Mouse (Mus musculus): ENCODE measurements at regions not wholly inside any gene's neighbourhood (a gene's known extent, or its start where the extent isn't known, plus 50 kb on each side); places are given as distances from the start of the nearest gene placed in this dataset.
A peak's percentile ranks its signal among the peaks of the same experiment; 100 is the strongest.

GRCm38 (mm10) chr17:88274720-88275433, 165.6 kb upstream of the Foxn2 start:
- ATAC-seq (replicated peaks; ENCODE audit: insufficient number of reproducible peaks, low FRiP score, low TSS enrichment, poor library complexity, severe bottlenecking) = no peak

- no peak for ATAC-seq (replicated peaks; ENCODE audit: insufficient number of reproducible peaks, low FRiP score, low TSS enrichment, poor library complexity, severe bottlenecking)
These were observed 160.9 kb upstream of the Foxn2 start for GRCm38 (mm10) chr17:88279656-88280055.

GRCm38 (mm10) chr17:88282711-88283110, 157.8 kb upstream of the Foxn2 start:
- no peak for ATAC-seq (replicated peaks; ENCODE audit: insufficient number of reproducible peaks, low FRiP score, low TSS enrichment, poor library complexity, severe bottlenecking)

GRCm38 (mm10) chr17:88284477-88284876, 156.0 kb upstream of the Foxn2 start:
- peak; percentile 75 for ATAC-seq (replicated peaks; ENCODE audit: insufficient number of reproducible peaks, low FRiP score, low TSS enrichment, poor library complexity, severe bottlenecking)

GRCm38 (mm10) chr17:88287861-88288260, 152.7 kb upstream of the Foxn2 start:
- ATAC-seq (replicated peaks; ENCODE audit: insufficient number of reproducible peaks, low FRiP score, low TSS enrichment, poor library complexity, severe bottlenecking) = no peak

DNA sequence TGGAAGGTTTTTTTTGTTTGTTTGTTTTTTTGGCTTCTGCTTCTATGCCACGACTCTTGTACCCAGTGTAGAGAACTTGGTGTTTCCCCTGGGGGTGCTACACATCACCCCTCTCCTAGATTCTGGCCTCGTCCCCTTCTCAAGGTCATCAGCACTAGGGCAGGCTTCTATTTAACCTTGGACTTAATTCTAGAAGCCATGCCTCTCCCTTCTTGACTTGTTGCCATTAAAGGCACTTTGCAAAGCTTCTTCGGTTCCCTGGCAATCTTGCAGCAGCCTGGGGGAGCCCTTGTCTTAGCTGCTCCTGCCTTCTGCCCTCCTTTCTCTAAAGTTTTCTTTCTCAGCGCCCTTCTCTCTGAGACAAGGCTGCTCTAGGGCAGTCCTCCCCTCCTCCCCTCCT, 143.0 kb upstream of the Foxn2 start:
- no peak for ATAC-seq (replicated peaks; ENCODE audit: insufficient number of reproducible peaks, low FRiP score, low TSS enrichment, poor library complexity, severe bottlenecking)

- no peak for ATAC-seq (replicated peaks; ENCODE audit: insufficient number of reproducible peaks, low FRiP score, low TSS enrichment, poor library complexity, severe bottlenecking)
These were observed 136.5 kb upstream of the Foxn2 start for GRCm38 (mm10) chr17:88303991-88304390.

DNA sequence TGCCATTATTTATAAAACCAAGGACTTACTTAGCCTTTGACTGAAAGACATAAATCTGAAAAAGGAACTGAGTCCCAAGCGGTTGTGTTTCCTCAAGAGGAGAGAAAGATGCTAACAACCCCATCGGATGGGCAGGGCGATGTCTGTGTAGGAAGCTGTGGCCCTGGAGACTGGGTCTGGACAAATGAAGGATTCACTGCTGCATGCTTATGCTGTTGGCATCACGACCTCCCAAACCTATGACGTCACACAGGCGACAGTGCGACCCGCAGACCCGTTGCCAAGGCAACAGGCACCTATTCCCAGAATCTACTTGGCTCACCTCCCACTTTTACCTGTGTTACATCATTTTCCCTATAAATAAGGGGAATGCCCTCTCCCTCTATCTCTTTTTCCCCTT, 135.3 kb upstream of the Foxn2 start:
- ATAC-seq (replicated peaks; ENCODE audit: insufficient number of reproducible peaks, low FRiP score, low TSS enrichment, poor library complexity, severe bottlenecking) = no peak

DNA sequence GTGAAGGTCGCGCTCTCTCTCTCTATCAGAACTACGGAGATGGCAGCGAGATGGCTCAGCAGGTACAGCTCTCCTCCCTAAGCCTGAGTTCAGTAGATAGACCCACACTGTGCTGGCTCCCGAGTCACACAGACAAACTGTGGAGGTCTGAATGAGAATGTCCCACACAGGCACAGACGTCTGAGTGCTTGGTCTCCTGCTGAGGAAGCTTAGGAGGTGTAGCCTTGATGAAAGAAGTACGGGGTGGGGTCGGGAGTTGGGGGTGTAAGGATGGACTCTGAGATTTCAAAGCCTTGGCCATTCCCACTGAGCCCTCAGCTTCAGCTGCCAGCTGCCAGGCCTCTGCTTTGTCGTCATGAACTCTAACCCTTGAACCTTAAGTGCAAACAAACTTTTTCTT, 134.2 kb upstream of the Foxn2 start:
- no peak for ATAC-seq (replicated peaks; ENCODE audit: insufficient number of reproducible peaks, low FRiP score, low TSS enrichment, poor library complexity, severe bottlenecking)

DNA sequence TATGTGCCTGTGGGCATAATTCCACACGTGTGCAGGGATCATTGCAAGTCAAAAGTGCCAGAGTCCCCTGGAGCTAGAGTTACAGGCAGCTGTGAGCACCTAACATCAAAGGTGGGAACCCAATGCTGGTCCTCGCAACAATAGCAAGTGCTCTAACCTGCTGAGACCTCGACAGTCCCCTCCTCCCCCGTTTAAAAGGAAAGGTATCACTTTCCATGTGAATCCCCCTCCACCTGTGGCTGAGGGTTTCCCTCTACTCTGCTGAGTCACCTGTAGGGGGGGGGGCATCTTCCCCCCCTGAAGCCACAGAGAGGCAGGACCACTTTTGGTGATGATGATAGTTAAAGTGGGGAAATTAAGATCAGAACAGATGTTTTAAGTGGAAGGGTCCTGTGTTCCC, 133.4 kb upstream of the Foxn2 start:
- no peak for ATAC-seq (replicated peaks; ENCODE audit: insufficient number of reproducible peaks, low FRiP score, low TSS enrichment, poor library complexity, severe bottlenecking)

- no peak for ATAC-seq (replicated peaks; ENCODE audit: insufficient number of reproducible peaks, low FRiP score, low TSS enrichment, poor library complexity, severe bottlenecking)
These were observed 132.7 kb upstream of the Foxn2 start for GRCm38 (mm10) chr17:88307826-88308225.

- no peak for ATAC-seq (replicated peaks; ENCODE audit: insufficient number of reproducible peaks, low FRiP score, low TSS enrichment, poor library complexity, severe bottlenecking)
These were observed 127.6 kb upstream of the Foxn2 start for GRCm38 (mm10) chr17:88312876-88313275.

DNA sequence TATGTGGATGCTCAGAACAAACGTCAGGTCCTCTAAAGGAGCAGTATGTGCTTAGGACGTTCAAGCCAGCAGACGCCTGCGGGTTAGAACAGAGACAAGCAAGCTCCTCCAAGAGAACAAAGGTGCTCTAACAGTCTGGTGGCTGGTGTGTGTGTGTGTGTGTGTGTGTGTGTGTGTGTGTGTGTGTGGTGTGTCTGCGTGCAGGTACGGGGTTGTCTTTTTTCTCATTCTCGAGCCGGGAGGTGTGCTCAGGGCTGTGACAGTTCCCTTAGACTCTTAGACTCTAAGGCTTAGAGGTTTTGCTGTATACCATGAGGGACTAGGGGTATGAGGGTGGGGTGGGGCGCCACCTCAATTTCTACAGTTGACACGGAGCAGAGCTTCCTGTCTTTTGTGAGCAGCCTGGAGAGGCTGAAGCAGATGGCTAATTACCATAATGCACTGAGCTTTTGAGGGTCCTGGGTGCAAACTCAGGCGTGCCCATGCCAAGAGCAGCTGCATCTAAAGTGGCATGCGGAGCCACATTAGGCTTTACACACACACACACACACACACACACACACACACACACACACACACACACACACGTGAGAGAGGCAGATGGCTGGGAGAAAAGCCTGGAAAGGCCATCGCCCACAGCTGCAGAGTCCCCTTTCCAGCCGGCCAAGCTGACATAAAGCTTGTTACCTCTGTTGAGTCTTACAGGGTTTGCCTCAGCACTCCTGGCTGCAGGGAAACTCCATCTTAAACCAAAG, 124.1 kb upstream of the Foxn2 start:
- no peak for ATAC-seq (replicated peaks; ENCODE audit: insufficient number of reproducible peaks, low FRiP score, low TSS enrichment, poor library complexity, severe bottlenecking)

DNA sequence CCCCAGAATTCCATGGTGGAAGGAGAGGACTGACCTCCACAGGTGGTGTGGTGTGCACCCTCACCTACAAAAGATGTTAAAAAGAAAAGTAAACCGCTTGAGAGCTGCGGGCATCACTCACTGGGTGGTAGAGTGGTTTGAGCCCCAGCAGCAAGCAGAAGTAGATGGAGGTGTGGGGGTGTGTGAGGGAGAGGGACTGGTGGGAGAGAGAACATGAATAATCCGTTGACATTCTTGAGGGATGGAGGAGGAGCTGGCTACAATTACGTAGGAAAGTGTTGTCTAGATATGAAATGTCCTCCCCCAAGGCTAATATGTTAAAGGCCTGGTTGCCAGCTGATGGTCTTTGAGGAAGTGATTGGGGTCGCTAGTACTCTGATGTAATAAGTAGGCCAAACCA, 123.2 kb upstream of the Foxn2 start:
- no peak for ATAC-seq (replicated peaks; ENCODE audit: insufficient number of reproducible peaks, low FRiP score, low TSS enrichment, poor library complexity, severe bottlenecking)

- ATAC-seq (replicated peaks; ENCODE audit: insufficient number of reproducible peaks, low FRiP score, low TSS enrichment, poor library complexity, severe bottlenecking) = no peak
These were observed 122.7 kb upstream of the Foxn2 start for GRCm38 (mm10) chr17:88317806-88318205.

DNA sequence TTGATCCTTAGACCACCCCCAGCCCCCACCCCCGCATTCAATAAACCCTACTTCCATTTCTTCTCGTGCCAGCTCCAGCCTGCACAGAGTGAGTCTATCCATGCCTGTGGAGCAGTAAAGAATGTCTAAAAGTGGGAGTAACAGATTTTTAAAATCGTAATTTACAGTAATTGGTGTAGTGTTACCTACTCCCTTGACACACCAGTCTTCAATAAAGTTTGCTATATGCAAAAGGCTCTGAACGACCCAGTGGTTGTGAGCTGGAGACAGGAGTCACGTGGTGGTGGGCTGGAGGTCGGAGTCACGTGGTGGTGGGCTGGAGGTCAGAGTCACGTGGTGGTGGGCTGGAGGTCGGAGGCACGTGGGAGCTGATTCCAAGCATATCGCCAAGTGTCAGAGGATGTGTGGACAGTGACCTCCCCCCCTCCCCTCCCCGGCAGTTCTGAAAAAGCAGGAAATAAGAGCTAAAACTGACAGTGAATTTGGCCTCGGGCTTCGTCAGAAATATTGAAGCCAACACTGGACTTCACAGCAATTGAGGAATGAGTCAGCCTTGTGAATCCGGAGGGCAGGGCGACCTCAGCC, 122.2 kb upstream of the Foxn2 start:
- ATAC-seq (replicated peaks; ENCODE audit: insufficient number of reproducible peaks, low FRiP score, low TSS enrichment, poor library complexity, severe bottlenecking) = no peak

GRCm38 (mm10) chr17:88318936-88319335, 121.6 kb upstream of the Foxn2 start:
- no peak for ATAC-seq (replicated peaks; ENCODE audit: insufficient number of reproducible peaks, low FRiP score, low TSS enrichment, poor library complexity, severe bottlenecking)

GRCm38 (mm10) chr17:88320686-88321085, 119.8 kb upstream of the Foxn2 start:
- no peak for ATAC-seq (replicated peaks; ENCODE audit: insufficient number of reproducible peaks, low FRiP score, low TSS enrichment, poor library complexity, severe bottlenecking)

GRCm38 (mm10) chr17:88325326-88325909, 115.1 kb upstream of the Foxn2 start:
- ATAC-seq (replicated peaks; ENCODE audit: insufficient number of reproducible peaks, low FRiP score, low TSS enrichment, poor library complexity, severe bottlenecking) = no peak

Measured in monocyte, adult 5-6 weeks (primary cell).